Mouse (Mus musculus) liver, embryonic 14.5 days (tissue): Measurements from ENCODE around the gene Tomt. TPM values are rescaled to one million over a fixed set of nuclear protein-coding genes. Genes with fewer than 3 reads are reported as not detected.

Experiments used
- ATAC-seq: fragments of 200-750 bp; cut with Nextera tagmentation; 2 replicates; pipeline ENCODE4 v1.8.0; 2017; ENCODE audit warnings: moderate number of reproducible peaks, mild to moderate bottlenecking, moderate library complexity; ENCODE audit not compliant: insufficient read depth
- DNase-seq, 3 experiments: peaks; one replicate each; pipeline ENCODE4 v3.0.0-alpha.2; 2012 to 2013; ENCODE audit warnings: low read depth in 3 of 3, low spot score in 3 of 3
- H3K27ac ChIP-seq: fragments of 300-500 bp; sonication (generic); 2 replicates; pipeline ENCODE4 v1.5.1; 2014; ENCODE audit warnings: moderate library complexity, mild to moderate bottlenecking, control low read depth, inconsistent platforms
- H3K27me3 ChIP-seq: fragments of 300-500 bp; sonication (generic); 2 replicates; pipeline ENCODE4 v1.6.1; 2014; ENCODE audit warnings: mild to moderate bottlenecking, low read length, moderate library complexity; ENCODE audit not compliant: control insufficient read depth, insufficient read depth
- H3K36me3 ChIP-seq: fragments of 300-500 bp; sonication (generic); replicated peaks from 2 replicates; pipeline ENCODE4 v1.6.1; 2014; ENCODE audit warnings: low read depth; ENCODE audit not compliant: control insufficient read depth, insufficient read depth
- H3K4me1 ChIP-seq, 2 experiments: fragments of 200-500 bp in 1 of 2; fragments of 300-500 bp in 1 of 2; sonication (generic) in 1 of 2; replicated peaks; 2 replicates each; pipeline ENCODE4 v1.6.1; 2012 to 2014; ENCODE audit warnings: antibody characterized with exemption in 1 of 2, inconsistent platforms in 1 of 2, low read length in 1 of 2; ENCODE audit not compliant: control insufficient read depth in 2 of 2, insufficient read depth in 2 of 2
- H3K4me2 ChIP-seq: fragments of 300-500 bp; sonication (generic); 2 replicates; pipeline ENCODE4 v1.6.1; 2014; ENCODE audit warnings: low read depth, mild to moderate bottlenecking, control low read depth, moderate library complexity
- H3K4me3 ChIP-seq, 2 experiments: fragments of 200-500 bp in 1 of 2; fragments of 300-500 bp in 1 of 2; sonication (generic) in 1 of 2; 2 replicates each; pipeline ENCODE4 v1.5.1; 2012 to 2014; ENCODE audit warnings: low read depth in 2 of 2, low read length in 2 of 2, mild to moderate bottlenecking in 2 of 2, control low read depth in 1 of 2, inconsistent platforms in 1 of 2, moderate library complexity in 1 of 2; ENCODE audit not compliant: insufficient read depth in 1 of 2
- H3K9ac ChIP-seq: fragments of 300-500 bp; sonication (generic); replicated peaks from 2 replicates; pipeline ENCODE4 v1.6.1; 2014; ENCODE audit warnings: mild to moderate bottlenecking, control low read depth, moderate library complexity
- H3K9me3 ChIP-seq: fragments of 300-500 bp; sonication (generic); 2 replicates; pipeline ENCODE4 v1.6.1; 2016; ENCODE audit warnings: low read length, mixed read lengths; ENCODE audit not compliant: control insufficient read depth
- CTCF ChIP-seq: IDR thresholded peaks from 2 replicates; pipeline ENCODE4 v1.5.1; 2016; ENCODE audit warnings: antibody characterized with exemption, low read depth, control low read depth
- EP300 ChIP-seq: IDR thresholded peaks from 2 replicates; pipeline ENCODE4 v1.6.1; 2016; ENCODE audit warnings: antibody characterized with exemption, low read depth
- WGBS: fragments of 180-500 bp; shearing (Covaris S2); extraction: QIAGEN DNeasy Blood & Tissue Kit; methylation state at CpG from one replicate; pipeline ENCODE4 v1.1.7; 2014; ENCODE audit not compliant: insufficient replicate concordance; 5-methylcytosine and 5-hydroxymethylcytosine counted together
- polyA plus RNA-seq, 2 experiments: library from polyadenylated mRNA; depleted of rRNA in 1 of 2; stranded (reverse) in 1 of 2; unstranded in 1 of 2; fragments of >200 nt; fragmentation: Nextera tagmentation in 1 of 2; extraction: Ambion mirVana in 1 of 2; gene quantifications; 2 replicates each; pipeline versions ENCODE4 v1.2.1 to v1.2.3; 2012 to 2014

The Tomt gene
- polyA plus RNA-seq, 2 experiments, result 0.08 to 0.09 TPM

DNA sequence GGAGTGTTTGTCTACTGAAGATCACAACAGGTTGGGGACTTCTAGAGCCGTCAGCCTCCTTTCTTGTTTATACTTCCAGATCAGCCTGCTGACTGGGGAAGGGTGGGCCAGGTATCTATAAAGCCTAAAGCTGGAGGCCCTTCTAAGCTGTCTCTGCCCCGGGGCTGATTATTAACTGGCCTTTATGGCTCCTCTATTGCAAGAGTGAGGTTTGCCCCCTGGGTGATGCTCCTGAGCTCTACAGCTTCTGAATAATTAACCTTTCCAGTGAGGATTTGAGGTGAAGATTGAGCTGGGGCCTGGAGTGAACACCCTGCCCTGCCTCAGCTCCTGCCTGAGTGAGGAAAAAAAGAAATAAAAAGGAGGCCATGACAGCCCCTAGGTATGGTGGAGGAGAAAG is 35.5 kb downstream of the Tomt start, which contains the start of gene Folr1:
Gene Folr1, minus strand, starts transcription at position 160 of the 400 bp plus-strand sequence.
- Histone ChIP-seq H3K4me3 (no peak within 1 kb of the TSS), H3K4me2 (no peak within 1 kb of the TSS), H3K36me3 (no peaks in the 10 kb centered on the region), H3K9me3 (no peaks in the 10 kb centered on the region), H3K27ac (no peak within 1 kb of the TSS), H3K9ac (no peak within 1 kb of the TSS), H3K4me1 (peaks cover 0 to 3% of the 10 kb centered on the region in 2 experiments; a peak in 2 of 4 replicates), H3K27me3 (no peaks in the 10 kb centered on the region)
- TF ChIP-seq CTCF (no peak), EP300 (no peak)
- no peak for DNase-seq
- no peak for ATAC-seq
- WGBS, result 47% methylated on average over 2 of the region's 2 CpGs

DNA sequence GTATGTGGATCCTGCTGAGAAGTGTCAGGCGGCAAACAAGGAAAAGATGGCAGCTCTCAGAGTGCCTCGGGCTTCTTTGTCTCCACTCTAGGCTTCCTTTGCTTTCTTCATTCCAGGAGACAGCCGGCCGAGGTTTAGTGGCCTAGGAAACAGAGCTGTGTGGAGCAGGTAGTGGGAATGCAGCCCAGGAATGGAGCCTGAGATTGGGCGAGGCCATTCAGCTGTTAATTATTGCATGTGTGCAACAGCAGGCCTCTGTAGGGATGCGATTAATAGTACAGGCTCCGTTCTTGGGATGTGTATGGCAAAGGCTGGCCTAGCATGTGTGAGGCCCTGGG is 37.0 kb downstream of the Tomt start:
- no peak for TF ChIP-seq EP300
- no peak for TF ChIP-seq CTCF
- ATAC-seq (no peak), DNase-seq (no peak)
- no peak overlapping the region for H3K4me3 ChIP-seq
- peaks cover 0 to 3% of the 10 kb centered on the region in 2 experiments; a peak in 2 of 4 replicates for H3K4me1 ChIP-seq
- no peaks in the 10 kb centered on the region for H3K36me3 ChIP-seq
- H3K27ac ChIP-seq, result no peak overlapping the region
- no peak overlapping the region for H3K9ac ChIP-seq
- no peaks in the 10 kb centered on the region for H3K27me3 ChIP-seq
- 60% methylated on average over 7 of the region's 7 CpGs for WGBS
- H3K4me2 ChIP-seq, result no peak overlapping the region
- no peaks in the 10 kb centered on the region for H3K9me3 ChIP-seq

DNA sequence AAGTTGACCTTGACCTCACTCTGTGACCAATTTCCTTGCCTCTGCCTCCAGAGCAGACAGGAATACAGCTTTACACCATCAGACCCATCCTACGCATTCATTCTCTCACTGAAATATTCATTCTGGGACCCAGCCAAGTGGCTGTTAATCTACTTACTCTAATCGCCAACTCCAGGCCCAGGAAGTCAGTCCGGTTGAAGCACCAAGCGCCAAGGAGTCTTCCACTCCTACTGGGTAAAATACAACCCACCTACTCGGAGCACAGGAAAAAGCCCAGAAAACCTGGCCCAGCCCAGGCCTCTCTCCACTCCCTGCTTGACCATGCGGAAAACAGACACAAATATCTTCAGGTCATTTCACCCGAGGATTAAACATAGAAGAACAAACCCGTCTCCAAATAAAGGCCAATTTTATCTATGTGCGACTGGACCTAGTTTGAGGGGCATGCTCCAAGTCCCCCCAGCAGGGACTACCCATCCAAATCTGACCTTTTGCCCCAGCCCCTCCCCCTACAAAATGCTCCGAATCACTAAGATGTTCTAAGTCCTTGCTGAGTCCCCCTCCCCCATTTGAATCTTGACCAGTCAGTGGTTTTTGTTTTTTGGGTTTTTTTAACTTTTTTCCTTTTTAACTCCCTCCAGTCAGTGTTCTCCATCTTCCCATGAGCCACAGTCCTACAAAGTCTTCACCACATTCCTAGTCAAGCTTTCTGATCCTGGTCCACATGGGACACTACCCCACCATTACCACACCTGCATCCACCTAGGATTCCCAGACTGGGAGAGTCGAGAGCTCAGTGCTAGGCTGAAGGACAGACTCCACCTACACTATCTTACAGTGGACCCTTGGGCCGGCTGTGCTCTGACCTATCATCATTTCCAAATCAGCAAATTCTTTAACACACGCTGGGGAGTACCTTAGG is 37.7 kb downstream of the Tomt start:
- Histone ChIP-seq H3K9ac (no peak overlapping the region), H3K9me3 (no peaks in the 10 kb centered on the region), H3K4me3 (no peak overlapping the region), H3K36me3 (no peaks in the 10 kb centered on the region), H3K4me1 (peaks cover 0 to 3% of the 10 kb centered on the region in 2 experiments; a peak in 2 of 4 replicates), H3K4me2 (no peak overlapping the region), H3K27me3 (no peaks in the 10 kb centered on the region), H3K27ac (no peak overlapping the region)
- DNase-seq (no peak), ATAC-seq (no peak)
- TF ChIP-seq CTCF, result no peak
- TF ChIP-seq EP300, result no peak
- WGBS, result 63% methylated on average over 13 of the region's 13 CpGs

DNA sequence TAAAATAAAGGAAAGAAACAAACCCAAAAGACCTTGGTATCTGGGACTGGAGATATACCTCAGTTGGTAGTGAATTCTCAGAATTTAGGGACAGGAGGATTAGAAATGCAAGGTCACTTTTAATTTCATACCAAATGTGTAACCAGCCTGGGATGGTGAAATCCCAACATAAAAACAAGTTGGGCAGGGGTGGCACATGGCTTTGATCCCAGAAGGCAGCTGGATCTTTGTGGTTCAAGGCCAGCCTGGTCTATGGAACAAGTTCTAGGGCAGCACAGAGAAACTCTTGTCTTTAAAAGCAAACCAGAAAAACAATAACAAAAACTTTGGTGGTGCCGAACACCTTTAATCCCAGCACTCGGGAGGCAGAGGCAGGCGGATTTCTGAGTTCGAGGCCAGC is 38.7 kb downstream of the Tomt start:
- H3K36me3 ChIP-seq, result no peaks in the 10 kb centered on the region
- no peak for DNase-seq
- TF ChIP-seq CTCF, result no peak
- TF ChIP-seq EP300, result no peak
- no peaks in the 10 kb centered on the region for H3K9me3 ChIP-seq
- no peak overlapping the region for H3K9ac ChIP-seq
- WGBS, result 77% methylated on average over 3 of the region's 4 CpGs
- H3K27ac ChIP-seq, result no peak overlapping the region
- no peaks in the 10 kb centered on the region for H3K27me3 ChIP-seq
- H3K4me2 ChIP-seq, result no peak overlapping the region
- no peak for ATAC-seq
- H3K4me3 ChIP-seq, result no peak overlapping the region
- peaks cover 0 to 3% of the 10 kb centered on the region in 2 experiments; a peak in 2 of 4 replicates for H3K4me1 ChIP-seq

DNA sequence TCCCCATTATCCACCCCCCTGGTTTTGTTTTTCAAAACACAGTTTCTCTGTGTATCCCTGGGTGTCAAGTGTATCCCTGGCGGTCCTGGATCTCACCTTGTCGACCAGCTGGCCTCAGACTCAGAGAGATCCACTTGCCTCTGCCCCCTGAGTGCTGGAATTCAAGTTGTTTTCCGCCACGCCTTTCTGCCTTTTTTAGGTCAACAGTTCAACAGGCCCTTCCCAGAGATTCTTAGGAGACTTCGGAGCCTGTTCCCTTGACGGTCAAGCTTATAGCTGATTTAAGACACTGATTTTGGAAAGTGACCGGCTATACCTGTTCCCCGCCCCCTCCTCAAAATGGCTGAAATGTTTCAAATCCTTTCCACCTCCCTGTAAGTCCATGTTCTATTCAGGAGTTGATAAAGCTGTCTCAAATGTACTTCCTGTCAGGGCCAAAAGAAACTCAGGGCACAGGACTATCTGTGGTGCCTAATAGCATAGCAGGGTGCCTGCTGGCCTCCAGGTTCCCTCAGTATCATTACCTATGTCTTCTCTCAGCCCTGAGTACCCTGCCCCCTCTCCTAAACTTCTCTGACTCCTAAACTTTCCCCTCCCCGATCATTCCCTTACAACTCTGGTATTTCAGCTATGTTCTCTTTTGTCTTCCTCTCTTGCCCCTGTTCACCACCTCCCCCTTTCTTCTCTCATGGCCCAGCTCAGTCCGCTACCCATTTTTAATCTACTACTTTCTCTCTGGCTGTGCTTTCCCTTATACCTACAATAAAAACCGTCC is 39.5 kb downstream of the Tomt start:
- peaks cover 0 to 3% of the 10 kb centered on the region in 2 experiments; a peak in 2 of 4 replicates for H3K4me1 ChIP-seq
- no peaks in the 10 kb centered on the region for H3K36me3 ChIP-seq
- no peaks in the 10 kb centered on the region for H3K9me3 ChIP-seq
- H3K27ac ChIP-seq, result no peak overlapping the region
- no peak overlapping the region for H3K9ac ChIP-seq
- TF ChIP-seq EP300, result no peak
- no peak for TF ChIP-seq CTCF
- no peak overlapping the region for H3K4me2 ChIP-seq
- H3K4me3 ChIP-seq, result no peak overlapping the region
- no peaks in the 10 kb centered on the region for H3K27me3 ChIP-seq
- 66% methylated on average over 11 of the region's 11 CpGs for WGBS
- DNase-seq (no peak), ATAC-seq (no peak)
